Mouse (Mus musculus) megakaryocyte, embryonic 14.5 days (primary cell): Measurements from ENCODE around the gene Igf2r.

ENCODE experiments used
- FLI1 ChIP-seq: IDR thresholded peaks from 2 replicates; pipeline ENCODE4 v1.6.1; 2012; ENCODE audit warnings: low read length, inconsistent platforms, mixed read lengths
- GATA1 ChIP-seq: IDR thresholded peaks from 3 replicates; pipeline ENCODE4 v1.6.1; 2012; ENCODE audit warnings: mixed read lengths, low read length, inconsistent platforms, borderline replicate concordance

GRCm38 (mm10) chr17:12781101-12781500 is 11.6 kb upstream of the Igf2r start:
- no peak for TF ChIP-seq GATA1
- no peak for TF ChIP-seq FLI1
